Mouse (Mus musculus) embryonic facial prominence, embryonic 14.5 days (tissue): ENCODE results near the gene Sprtn. TPM values are rescaled to one million over a fixed set of nuclear protein-coding genes. Genes with fewer than 3 reads are reported as not detected.

Source experiments
- ATAC-seq: fragments of 200-750 bp; cut with Nextera tagmentation; 2 replicates; pipeline ENCODE4 v1.8.0; 2017; ENCODE audit warnings: low read depth, moderate number of reproducible peaks, moderate TSS enrichment
- DNase-seq: peaks from one replicate; pipeline ENCODE4 v3.0.0-alpha.2; 2015; ENCODE audit warnings: low spot score
- H3K27ac ChIP-seq: fragments of 300-500 bp; sonication (generic); replicated peaks from 2 replicates; pipeline ENCODE4 v1.5.1; 2014; ENCODE audit warnings: low read depth, mild to moderate bottlenecking, low read length, moderate library complexity
- H3K27me3 ChIP-seq: fragments of 300-500 bp; sonication (generic); replicated peaks from 2 replicates; pipeline ENCODE4 v1.6.1; 2014; ENCODE audit warnings: low read length; ENCODE audit not compliant: control insufficient read depth, insufficient read depth
- H3K36me3 ChIP-seq: fragments of 300-500 bp; sonication (generic); 2 replicates; pipeline ENCODE4 v1.6.1; 2014; ENCODE audit warnings: low read length, mixed read lengths; ENCODE audit not compliant: control insufficient read depth, insufficient read depth
- H3K4me1 ChIP-seq: fragments of 300-500 bp; sonication (generic); 2 replicates; pipeline ENCODE4 v1.6.1; 2014; ENCODE audit warnings: antibody characterized with exemption, low read length; ENCODE audit not compliant: control insufficient read depth, insufficient read depth
- H3K4me2 ChIP-seq: fragments of 300-500 bp; sonication (generic); 2 replicates; pipeline ENCODE4 v1.6.1; 2014; ENCODE audit warnings: low read depth, mild to moderate bottlenecking, low read length, moderate library complexity, mixed read lengths
- H3K4me3 ChIP-seq: fragments of 300-500 bp; sonication (generic); 2 replicates; pipeline ENCODE4 v1.5.1; 2014; ENCODE audit warnings: low read depth, mild to moderate bottlenecking, low read length
- H3K9ac ChIP-seq: fragments of 300-500 bp; sonication (generic); 2 replicates; pipeline ENCODE4 v1.6.1; 2014; ENCODE audit warnings: low read depth, mild to moderate bottlenecking, low read length, moderate library complexity, mixed read lengths
- H3K9me3 ChIP-seq: fragments of 300-500 bp; sonication (generic); 2 replicates; pipeline ENCODE4 v1.6.1; 2016; ENCODE audit warnings: low read length; ENCODE audit not compliant: control insufficient read depth
- WGBS: fragments of 180-500 bp; shearing (Covaris S2); extraction: QIAGEN DNeasy Blood & Tissue Kit; methylation state at CpG from one replicate; pipeline ENCODE4 v1.1.7; 2014; 5-methylcytosine and 5-hydroxymethylcytosine counted together
- polyA plus RNA-seq: library from polyadenylated mRNA; unstranded; fragments of >200 nt; fragmentation: Nextera tagmentation; extraction: Ambion mirVana; gene quantifications from 2 replicates; pipeline ENCODE4 v1.2.1, GENCODE M21; 2014

Sprtn gene
- polyA plus RNA-seq, 1 experiment from 2014 or later: 9.8 TPM

GRCm38 (mm10) chr8:124914061-124914460 lies 16.4 kb downstream of the Sprtn start:
- ATAC-seq (no peak), DNase-seq (no peak)
- H3K36me3 ChIP-seq: peaks cover 69% of the 10 kb centered on the region
- H3K4me1 ChIP-seq: no peaks in the 10 kb centered on the region
- WGBS: 97% methylated on average over 5 of the region's 5 CpGs
- H3K4me3 ChIP-seq: no peak overlapping the region
- H3K27ac ChIP-seq: no peak overlapping the region
- peaks cover 5% of the 10 kb centered on the region; the same call in 1 of the 2 replicates for H3K9me3 ChIP-seq
- H3K9ac ChIP-seq: no peak overlapping the region
- H3K4me2 ChIP-seq: no peak overlapping the region
- H3K27me3 ChIP-seq: no peaks in the 10 kb centered on the region

- no peak overlapping the region for H3K27ac ChIP-seq
- H3K4me3 ChIP-seq: no peak overlapping the region
- no peaks in the 10 kb centered on the region for H3K4me1 ChIP-seq
- H3K9me3 ChIP-seq: peaks cover 5% of the 10 kb centered on the region; the same call in 1 of the 2 replicates
- no peak overlapping the region for H3K9ac ChIP-seq
- H3K4me2 ChIP-seq: no peak overlapping the region
- peaks cover 33% of the 10 kb centered on the region for H3K36me3 ChIP-seq
- DNase-seq: no peak
- H3K27me3 ChIP-seq: no peaks in the 10 kb centered on the region
- no peak for ATAC-seq
- WGBS: 77% methylated on average over 18 of the region's 18 CpGs
These were observed 20.2 kb downstream of the Sprtn start for GRCm38 (mm10) chr8:124917741-124918484.

DNA sequence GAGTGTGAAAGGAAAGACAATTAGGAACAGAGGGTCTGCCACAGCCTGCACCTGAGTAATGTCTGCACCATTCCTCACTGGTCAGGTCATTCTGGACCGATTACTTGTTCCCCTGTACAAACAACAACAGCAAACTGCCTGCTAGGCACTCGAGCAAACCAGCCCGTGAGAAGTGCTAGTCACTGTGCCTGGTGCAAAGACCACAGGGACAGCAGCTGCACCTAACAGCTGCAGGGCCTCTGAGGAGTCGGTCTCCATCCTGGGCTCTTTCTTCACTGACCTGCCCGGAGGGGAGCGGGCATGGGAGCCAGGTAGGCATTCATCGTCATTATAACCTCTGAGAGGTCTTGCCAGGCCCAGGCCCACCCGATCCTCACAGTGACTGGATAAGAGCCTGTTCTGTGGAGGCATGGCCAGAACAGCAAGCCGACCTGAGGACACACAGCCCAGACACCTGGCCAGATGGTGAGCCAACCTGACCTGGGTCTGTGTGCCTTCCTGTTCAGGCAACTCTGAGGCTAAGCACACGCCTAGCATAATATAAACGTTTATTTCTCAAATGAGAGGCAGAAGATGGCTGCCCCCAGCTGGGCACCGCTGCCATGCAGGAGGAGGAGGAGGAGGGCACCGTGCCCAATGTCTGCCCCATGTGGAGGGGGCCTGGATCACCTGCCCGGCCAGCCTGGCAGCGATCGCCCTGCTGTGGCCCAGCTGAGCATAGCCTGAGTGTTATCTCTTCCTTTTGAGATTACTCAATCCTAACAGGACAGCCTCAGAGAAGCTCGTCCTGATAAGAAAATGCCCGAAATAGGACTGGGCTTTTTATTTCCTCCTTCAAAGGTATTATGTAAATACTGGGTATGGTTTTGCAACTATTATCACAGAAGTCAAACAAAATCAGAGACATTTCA lies 23.9 kb downstream of the Sprtn start:
- no peak overlapping the region; the same call in 1 of the 2 replicates for H3K27ac ChIP-seq
- DNase-seq: no peak
- no peak overlapping the region for H3K4me2 ChIP-seq
- 83% methylated on average over 18 of the region's 18 CpGs for WGBS
- no peak for ATAC-seq
- no peak overlapping the region for H3K4me3 ChIP-seq
- H3K9me3 ChIP-seq: no peaks in the 10 kb centered on the region
- no peaks in the 10 kb centered on the region for H3K4me1 ChIP-seq
- H3K27me3 ChIP-seq: no peaks in the 10 kb centered on the region
- no peaks in the 10 kb centered on the region for H3K36me3 ChIP-seq
- no peak overlapping the region for H3K9ac ChIP-seq

- Histone ChIP-seq H3K27me3 (no peaks in the 10 kb centered on the region), H3K4me3 (no peak overlapping the region), H3K27ac (no peak overlapping the region), H3K9ac (no peak overlapping the region), H3K4me1 (no peaks in the 10 kb centered on the region), H3K4me2 (no peak overlapping the region), H3K9me3 (no peaks in the 10 kb centered on the region), H3K36me3 (0 out of 2 replicates have a peak, but pooled peaks cover 2% of the 10 kb centered on the region)
- DNase-seq: no peak
- WGBS: 80% methylated on average over 11 of the region's 11 CpGs
- no peak for ATAC-seq
These were observed 24.9 kb downstream of the Sprtn start for GRCm38 (mm10) chr8:124922490-124923089.

DNA sequence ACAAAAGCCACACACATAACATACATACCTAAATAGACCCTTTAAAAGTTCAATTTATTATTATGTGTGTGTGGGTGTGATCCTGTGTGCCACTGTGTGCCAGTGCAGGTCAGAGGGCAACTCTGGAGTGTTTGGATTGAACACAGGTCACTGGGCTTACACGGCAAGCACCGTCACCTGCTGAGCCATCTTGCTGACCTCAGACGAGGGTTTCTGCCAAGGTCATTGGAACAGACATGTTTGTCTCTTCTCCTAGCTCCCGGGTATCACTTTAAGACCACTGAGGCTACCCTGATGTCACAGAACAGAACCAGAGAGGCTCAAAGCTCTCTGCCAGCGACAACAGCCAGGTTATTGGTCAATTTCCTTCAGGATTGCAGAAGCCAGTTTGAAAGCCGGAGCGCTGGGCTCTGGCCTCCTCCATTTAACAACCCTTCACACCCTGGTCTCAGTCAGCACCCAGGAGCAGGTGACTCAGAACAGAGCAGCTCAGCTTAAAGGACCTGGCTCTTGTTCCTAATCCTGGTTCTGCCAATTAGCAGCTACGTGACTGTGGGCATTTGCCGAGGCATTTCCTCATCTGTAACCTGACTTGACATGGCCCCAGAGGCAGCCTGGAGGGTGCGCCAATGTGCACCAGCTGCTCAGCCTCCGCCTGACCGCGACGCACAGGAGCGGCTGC lies 26.4 kb downstream of the Sprtn start:
- Histone ChIP-seq H3K9ac (no peak overlapping the region), H3K4me1 (no peaks in the 10 kb centered on the region), H3K27me3 (no peaks in the 10 kb centered on the region), H3K4me3 (no peak overlapping the region), H3K36me3 (0 out of 2 replicates have a peak, but pooled peaks cover 7% of the 10 kb centered on the region), H3K27ac (no peak overlapping the region), H3K9me3 (no peaks in the 10 kb centered on the region), H3K4me2 (no peak overlapping the region)
- DNase-seq: peak; percentile 12
- ATAC-seq: no peak; the same call in 1 of the 2 replicates
- WGBS: 86% methylated on average over 15 of the region's 15 CpGs

GRCm38 (mm10) chr8:124925544-124926266 lies 28.0 kb downstream of the Sprtn start:
- Histone ChIP-seq H3K27me3 (no peaks in the 10 kb centered on the region), H3K4me2 (no peak overlapping the region), H3K9ac (no peak overlapping the region), H3K36me3 (0 out of 2 replicates have a peak, but pooled peaks cover 7% of the 10 kb centered on the region), H3K9me3 (no peaks in the 10 kb centered on the region), H3K27ac (no peak overlapping the region), H3K4me3 (no peak overlapping the region), H3K4me1 (no peaks in the 10 kb centered on the region)
- ATAC-seq: no peak
- 76% methylated on average over 14 of the region's 14 CpGs for WGBS
- no peak for DNase-seq

- Histone ChIP-seq H3K9ac (no peak overlapping the region), H3K4me3 (no peak overlapping the region), H3K27me3 (no peaks in the 10 kb centered on the region), H3K4me2 (no peak overlapping the region), H3K9me3 (no peaks in the 10 kb centered on the region), H3K4me1 (no peaks in the 10 kb centered on the region), H3K36me3 (0 out of 2 replicates have a peak, but pooled peaks cover 7% of the 10 kb centered on the region), H3K27ac (no peak overlapping the region; the same call in 1 of the 2 replicates)
- WGBS: 71% methylated on average over 10 of the region's 10 CpGs
- ATAC-seq (peak; percentile 27; the same call in 1 of the 2 replicates), DNase-seq (peak; percentile 68)
These were observed 28.7 kb downstream of the Sprtn start for GRCm38 (mm10) chr8:124926351-124926771.
